Mouse (Mus musculus): ENCODE data around the gene Asl.
A peak's percentile ranks its signal among the peaks of the same experiment; 100 is the strongest.

Asl gene

DNA sequence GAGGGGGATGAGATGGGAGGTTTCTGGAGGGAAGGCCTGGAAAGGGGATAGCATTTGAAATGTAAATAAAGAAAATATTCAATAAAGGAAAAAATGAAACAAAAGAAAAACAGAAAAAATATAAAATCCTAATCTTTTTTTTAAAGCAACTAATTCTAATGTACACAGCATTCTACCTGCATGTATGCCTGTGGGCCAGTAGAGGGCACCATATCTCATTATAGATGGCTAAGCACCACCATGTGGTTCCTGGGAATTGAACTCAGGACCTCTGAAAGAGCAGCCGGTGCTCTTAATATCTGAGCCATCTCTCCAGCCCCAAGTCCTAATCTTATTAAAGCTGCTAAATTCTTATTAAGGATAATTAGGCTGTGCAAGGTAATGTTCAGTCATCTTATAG is 21.7 kb downstream of the Asl start:
- peak; percentile 54 for DNase-seq (ENCODE audit: low read depth, low spot score)

DNA sequence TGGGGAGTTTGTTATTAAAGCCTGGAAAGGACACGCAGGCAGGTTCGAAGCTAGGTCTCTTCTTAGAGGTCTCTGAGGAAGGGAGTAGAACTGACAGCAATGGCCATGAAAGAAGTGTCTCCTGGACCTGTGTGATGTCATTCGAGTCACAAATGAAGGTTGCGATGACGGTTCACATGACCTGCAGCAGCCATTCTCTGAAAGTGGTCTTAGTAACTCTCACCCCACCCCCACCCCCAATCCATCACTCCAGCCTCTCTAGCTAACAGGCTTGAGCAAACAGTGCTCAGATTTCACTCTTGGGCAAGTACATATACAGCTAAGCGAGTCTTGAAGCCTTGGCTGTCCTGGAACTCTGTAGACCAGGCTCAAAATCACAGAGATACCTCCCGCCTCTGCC is 25.8 kb downstream of the Asl start:
- no peak for DNase-seq (ENCODE audit: low read depth, low spot score)

- DNase-seq (ENCODE audit: low read depth, low spot score) = peak; percentile 61
Measured at GRCm38 (mm10) chr5:130002301-130003146, 26.5 kb downstream of the Asl start, which contains the start of gene Gusb. Gusb (minus strand) TSS chr5:130003049.

GRCm38 (mm10) chr5:130001356-130001987 is 27.6 kb downstream of the Asl start:
- DNase-seq (ENCODE audit: low read depth, low spot score) = no peak

DNA sequence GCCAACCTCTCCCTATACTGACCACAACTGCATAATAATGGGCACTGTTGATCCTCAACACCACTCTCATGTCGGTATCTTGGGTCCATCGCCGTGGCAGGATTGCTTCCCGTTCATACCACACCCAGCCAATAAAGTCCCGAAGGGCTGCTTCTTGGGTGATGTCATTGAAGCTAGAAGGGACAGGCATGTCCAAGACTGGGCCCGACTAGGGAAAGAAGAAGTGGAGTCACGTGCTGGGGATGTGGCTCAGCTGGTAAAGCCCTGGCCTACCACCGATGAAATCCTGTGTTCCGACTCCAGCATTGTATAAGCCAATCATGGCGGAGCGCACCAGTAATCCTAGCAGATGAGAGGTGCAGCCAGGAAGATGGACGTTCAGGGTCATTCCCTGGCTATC is 28.3 kb downstream of the Asl start:
- DNase-seq (ENCODE audit: low read depth, low spot score) = no peak

- DNase-seq (ENCODE audit: low read depth, low spot score) = peak; percentile 81
Measured at GRCm38 (mm10) chr5:129999097-129999496, 29.9 kb downstream of the Asl start.

- DNase-seq (ENCODE audit: low read depth, low spot score) = no peak
Measured at GRCm38 (mm10) chr5:129997700-129998099, 31.3 kb downstream of the Asl start.

DNA sequence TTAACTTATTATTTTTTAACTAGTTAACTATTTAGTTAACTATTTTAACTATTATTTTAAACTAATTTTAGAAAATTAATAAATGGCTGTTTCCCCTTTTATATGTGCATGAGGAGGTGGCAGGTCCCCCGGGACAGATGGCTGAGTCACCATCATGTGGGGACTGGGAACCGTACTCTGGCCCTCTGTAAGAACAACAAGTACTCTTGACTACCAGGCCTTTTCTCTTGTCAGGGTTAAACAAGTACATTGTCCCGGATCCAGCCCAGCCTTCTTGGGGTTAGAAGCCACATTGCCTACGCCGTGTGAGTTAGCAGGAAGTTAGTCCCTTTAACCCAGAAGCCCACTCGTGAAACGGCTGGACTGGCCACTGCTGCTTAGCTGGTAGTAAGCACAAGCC is 34.1 kb downstream of the Asl start:
- DNase-seq (ENCODE audit: low read depth, low spot score) = no peak

DNA sequence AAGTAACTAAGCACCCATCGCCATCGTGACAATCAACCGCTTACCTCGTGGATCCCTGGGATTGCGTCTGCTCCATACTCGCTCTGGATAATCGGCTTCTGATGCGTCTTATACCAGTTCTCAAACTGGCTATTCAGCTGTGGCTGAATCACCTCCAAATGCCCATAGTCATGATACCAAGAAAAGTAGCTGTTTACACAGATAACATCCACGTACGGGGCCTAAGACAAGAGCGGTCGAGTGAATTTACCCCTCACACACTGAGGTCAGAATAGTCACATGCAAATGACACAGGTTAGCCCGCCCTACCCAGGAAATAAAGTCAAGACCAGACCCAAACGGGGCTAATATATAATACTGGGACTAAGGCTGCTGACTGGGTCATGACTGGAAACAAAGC is 35.7 kb downstream of the Asl start:
- no peak for DNase-seq (ENCODE audit: low read depth, low spot score)

- DNase-seq (ENCODE audit: low read depth, low spot score) = no peak
Measured at GRCm38 (mm10) chr5:129991898-129992297, 37.1 kb downstream of the Asl start.

- DNase-seq (ENCODE audit: low read depth, low spot score) = no peak
Measured at GRCm38 (mm10) chr5:129989376-129989775, 39.7 kb downstream of the Asl start.

DNA sequence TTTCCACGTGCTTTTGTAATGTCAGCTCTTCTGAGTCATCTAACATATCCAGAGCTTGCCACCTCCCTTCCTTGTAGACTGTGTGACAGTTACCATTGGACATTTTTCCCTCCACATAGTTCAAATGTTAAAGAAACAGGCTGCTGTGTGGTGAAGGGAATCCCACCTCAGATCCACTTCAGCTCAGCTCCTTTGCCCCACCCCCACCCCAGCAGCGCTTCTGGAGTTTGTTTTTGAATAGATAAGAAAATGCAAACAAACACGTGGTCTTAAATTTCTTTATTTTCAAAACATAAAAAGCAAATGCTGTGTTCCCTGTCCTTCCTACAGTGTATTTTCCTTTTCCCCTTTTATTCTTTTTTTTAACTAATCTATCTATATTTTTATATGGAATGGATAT is 48.8 kb downstream of the Asl start:
- DNase-seq (ENCODE audit: low read depth, low spot score) = no peak

- DNase-seq (ENCODE audit: low read depth, low spot score) = no peak
Measured at GRCm38 (mm10) chr5:129978608-129979007, 50.4 kb downstream of the Asl start.

DNA sequence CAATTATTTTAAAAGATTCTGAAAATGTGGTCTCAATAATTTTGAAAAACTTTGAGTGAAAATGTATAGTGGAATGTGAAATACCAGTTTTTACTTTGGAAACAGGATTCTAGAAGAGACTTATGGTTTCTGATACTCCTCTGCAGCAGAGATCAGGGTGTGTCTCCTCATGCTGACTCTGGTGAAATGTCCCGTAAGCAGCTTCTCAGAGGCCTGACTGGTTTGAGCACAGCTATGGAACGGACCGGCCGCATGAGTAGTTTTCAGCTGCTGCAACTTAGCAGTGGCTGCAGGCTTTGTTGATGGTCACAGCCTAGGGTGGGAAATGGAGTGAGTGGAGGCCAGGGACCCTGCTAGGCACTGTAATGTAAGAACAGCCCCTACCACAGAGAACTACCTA is 51.3 kb downstream of the Asl start:
- no peak for DNase-seq (ENCODE audit: low read depth, low spot score)

DNA sequence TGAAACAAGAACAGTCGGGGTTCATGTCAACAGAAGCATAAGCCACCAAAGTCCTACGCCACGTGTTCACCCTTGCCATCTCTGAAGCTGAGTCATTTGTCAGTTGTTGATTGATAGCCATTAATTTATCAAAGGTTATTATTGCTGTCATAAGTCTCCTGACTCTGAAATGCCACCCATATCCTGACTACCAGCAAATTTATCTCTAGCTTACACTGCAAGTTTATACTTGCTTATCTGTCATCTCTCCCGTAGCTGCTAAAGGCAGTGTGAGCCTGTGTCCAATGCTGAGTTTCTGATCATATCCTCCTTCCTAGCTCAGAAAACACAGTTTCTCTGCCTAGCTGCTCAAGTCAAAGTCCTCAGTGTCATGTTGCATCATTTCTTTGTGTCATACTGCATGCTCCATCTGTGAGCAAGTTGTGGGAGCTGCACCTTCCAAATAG is 54.2 kb downstream of the Asl start:
- no peak for DNase-seq (ENCODE audit: low read depth, low spot score)

DNA sequence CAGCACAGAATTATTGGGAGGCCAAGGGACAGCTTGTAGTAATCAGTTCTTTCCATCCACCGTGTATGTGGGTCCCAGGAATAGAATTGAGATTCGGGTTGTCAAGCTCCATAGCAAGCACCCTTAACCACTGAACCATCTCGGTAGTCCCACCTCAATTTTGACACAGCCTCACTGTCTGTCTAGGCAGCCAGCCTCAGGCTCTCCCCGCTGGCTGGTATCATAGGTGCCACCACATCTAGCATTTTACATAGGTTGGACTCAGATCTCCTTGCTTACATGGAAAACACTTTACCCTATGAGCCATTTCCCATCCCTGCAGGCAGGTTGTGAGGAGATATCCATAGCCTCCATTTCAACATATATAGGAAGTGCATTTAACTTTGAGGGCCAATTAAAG is 54.7 kb downstream of the Asl start:
- no peak for DNase-seq (ENCODE audit: low read depth, low spot score)

DNA sequence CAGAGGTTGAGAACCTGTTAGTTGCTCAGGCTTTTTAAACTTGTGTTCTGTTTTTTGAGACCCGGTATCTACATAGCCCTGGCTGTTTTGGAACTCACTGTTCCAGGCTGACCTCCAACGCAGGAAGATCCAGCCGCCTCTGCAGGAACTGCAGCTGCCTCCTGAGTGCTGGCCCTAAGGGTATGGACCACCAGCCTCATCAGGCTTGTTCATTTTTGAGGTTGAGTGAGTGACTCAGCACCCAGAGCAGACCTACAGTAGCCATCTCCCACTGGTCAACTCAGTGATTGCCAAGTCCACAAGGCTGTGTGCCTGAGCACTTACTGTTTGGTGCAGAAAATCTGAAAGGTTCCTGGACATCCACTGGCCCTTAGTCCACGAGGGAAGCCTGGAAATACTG is 57.6 kb downstream of the Asl start:
- DNase-seq (ENCODE audit: low read depth, low spot score) = no peak

DNA sequence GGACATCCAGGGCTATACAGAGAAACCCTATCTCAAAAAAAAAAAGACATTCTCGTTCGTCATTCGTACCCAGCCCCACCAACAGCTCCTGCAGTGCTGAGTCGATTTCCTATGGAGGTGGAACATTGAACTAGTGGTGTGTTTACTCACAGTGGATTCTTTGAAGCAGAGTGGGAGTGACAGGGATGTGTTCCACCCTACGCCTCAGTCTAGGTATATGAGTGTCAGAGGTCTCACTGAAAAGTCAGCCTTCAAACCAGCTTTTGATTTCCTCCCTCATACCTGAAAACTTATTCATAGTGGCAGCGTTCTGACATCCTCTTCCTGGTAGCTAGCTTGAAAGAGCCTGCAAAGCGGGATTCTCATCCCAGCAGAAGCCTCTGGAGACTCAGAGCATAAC is 60.6 kb downstream of the Asl start:
- no peak for DNase-seq (ENCODE audit: low read depth, low spot score)

DNA sequence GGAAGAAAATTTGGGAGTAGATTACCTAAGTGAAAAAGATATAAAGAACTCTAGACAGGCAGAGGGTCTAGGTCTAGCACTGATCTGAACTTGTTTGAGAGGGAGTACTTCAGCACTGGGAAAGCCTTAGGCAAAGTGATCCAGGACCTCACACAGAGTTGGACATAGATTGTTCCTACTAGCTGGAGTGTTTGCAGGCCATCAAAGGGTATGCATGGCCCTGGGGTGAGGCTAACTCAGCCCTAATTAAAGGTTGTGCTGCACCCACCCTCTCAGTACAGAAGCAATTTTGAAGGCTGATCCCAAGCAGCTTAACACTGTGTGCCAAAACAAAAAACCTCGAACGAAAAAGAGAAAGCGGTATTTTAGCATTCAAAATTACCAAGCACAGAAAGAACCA is 62.6 kb downstream of the Asl start:
- DNase-seq (ENCODE audit: low read depth, low spot score) = peak; percentile 70

DNA sequence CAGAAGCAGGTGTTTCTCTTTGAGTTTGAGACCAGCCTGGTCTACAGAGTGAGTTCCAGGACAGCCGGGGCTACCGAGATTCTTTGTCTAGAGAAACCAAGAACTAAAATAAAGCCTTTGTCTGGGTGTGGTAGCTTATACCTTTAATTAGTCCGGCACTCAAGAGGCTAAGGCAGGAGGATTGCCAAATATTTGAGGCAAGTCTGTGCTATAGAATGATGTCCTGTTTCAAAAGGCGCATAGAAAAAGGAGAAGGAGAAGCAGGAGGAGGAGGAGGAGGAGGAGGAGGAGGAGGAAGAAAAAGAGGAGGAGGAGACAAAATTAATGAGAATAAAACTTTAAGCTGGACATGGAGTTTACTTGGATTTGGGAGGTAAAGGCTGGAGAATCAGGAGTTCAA is 65.8 kb downstream of the Asl start:
- DNase-seq (ENCODE audit: low read depth, low spot score) = no peak

All from ZHBTc4 (cell line).